Mouse (Mus musculus): ENCODE measurements at regions not wholly inside any gene's neighbourhood (a gene's known extent, or its start where the extent isn't known, plus 50 kb on each side); places are given as distances from the start of the nearest gene placed in this dataset.

- peak; percentile 59; the same call in 1 of the 2 replicates for ATAC-seq (ENCODE audit: low FRiP score, low read depth)
- Histone ChIP-seq H3K36me3 (no peaks in the 10 kb centered on the region), H3K4me1 (peaks cover 8% of the 10 kb centered on the region), H3K9ac (replicated peaks) (no peak overlapping the region), H3K9me3 (no peaks in the 10 kb centered on the region), H3K4me3 (no peak overlapping the region), H3K4me2 (replicated peaks) (no peak overlapping the region), H3K27me3 (no peaks in the 10 kb centered on the region), H3K27ac (replicated peaks) (peak overlapping the region; percentile 78)
- WGBS: 77% methylated on average over 9 of the region's 9 CpGs
These were observed 282.6 kb upstream of the Gm11146 start for GRCm38 (mm10) chr16:77884495-77884894.

GRCm38 (mm10) chr16:77877006-77877405, 275.1 kb upstream of the Gm11146 start:
- Histone ChIP-seq H3K27ac (replicated peaks) (no peak overlapping the region), H3K4me1 (no peaks in the 10 kb centered on the region), H3K9me3 (no peaks in the 10 kb centered on the region), H3K27me3 (no peaks in the 10 kb centered on the region), H3K4me3 (no peak overlapping the region), H3K36me3 (no peaks in the 10 kb centered on the region), H3K4me2 (replicated peaks) (no peak overlapping the region), H3K9ac (replicated peaks) (no peak overlapping the region)
- WGBS: 94% methylated on average over 1 of the region's 1 CpGs
- ATAC-seq (ENCODE audit: low FRiP score, low read depth): no peak

GRCm38 (mm10) chr16:77863246-77863645, 261.4 kb upstream of the Gm11146 start:
- 91% methylated on average over 5 of the region's 5 CpGs for WGBS
- H3K4me1 ChIP-seq: no peaks in the 10 kb centered on the region
- H3K9me3 ChIP-seq: no peaks in the 10 kb centered on the region
- H3K27me3 ChIP-seq: no peaks in the 10 kb centered on the region
- H3K36me3 ChIP-seq: no peaks in the 10 kb centered on the region
- no peak overlapping the region for H3K4me2 ChIP-seq (replicated peaks)
- H3K4me3 ChIP-seq: no peak overlapping the region
- H3K27ac ChIP-seq (replicated peaks): no peak overlapping the region
- no peak for ATAC-seq (ENCODE audit: low FRiP score, low read depth)
- H3K9ac ChIP-seq (replicated peaks): no peak overlapping the region

- H3K4me3 ChIP-seq: no peak overlapping the region
- no peak overlapping the region for H3K4me2 ChIP-seq (replicated peaks)
- H3K4me1 ChIP-seq: peaks cover 13% of the 10 kb centered on the region
- peak overlapping the region; percentile 83 for H3K27ac ChIP-seq (replicated peaks)
- WGBS: 78% methylated on average over 6 of the region's 6 CpGs
- no peak overlapping the region for H3K9ac ChIP-seq (replicated peaks)
- peak; percentile 64 for ATAC-seq (ENCODE audit: low FRiP score, low read depth)
- H3K9me3 ChIP-seq: no peaks in the 10 kb centered on the region
- H3K27me3 ChIP-seq: no peaks in the 10 kb centered on the region
- H3K36me3 ChIP-seq: no peaks in the 10 kb centered on the region
These were observed 250.3 kb upstream of the Gm11146 start for GRCm38 (mm10) chr16:77852066-77852781.

GRCm38 (mm10) chr16:77851206-77852065, 249.5 kb upstream of the Gm11146 start:
- Histone ChIP-seq H3K27ac (replicated peaks) (peak overlapping the region; percentile 83), H3K9ac (replicated peaks) (no peak overlapping the region), H3K9me3 (no peaks in the 10 kb centered on the region), H3K4me2 (replicated peaks) (no peak overlapping the region), H3K4me1 (peaks cover 13% of the 10 kb centered on the region), H3K27me3 (no peaks in the 10 kb centered on the region), H3K4me3 (no peak overlapping the region), H3K36me3 (no peaks in the 10 kb centered on the region)
- ATAC-seq (ENCODE audit: low FRiP score, low read depth): peak; percentile 88
- 59% methylated on average over 13 of the region's 13 CpGs for WGBS

- Histone ChIP-seq H3K4me3 (no peak overlapping the region), H3K27ac (replicated peaks) (no peak overlapping the region), H3K9ac (replicated peaks) (no peak overlapping the region), H3K36me3 (no peaks in the 10 kb centered on the region), H3K9me3 (no peaks in the 10 kb centered on the region), H3K4me1 (no peaks in the 10 kb centered on the region), H3K27me3 (no peaks in the 10 kb centered on the region), H3K4me2 (replicated peaks) (no peak overlapping the region)
- 84% methylated on average over 2 of the region's 2 CpGs for WGBS
- no peak for ATAC-seq (ENCODE audit: low FRiP score, low read depth)
These were observed 233.9 kb upstream of the Gm11146 start for GRCm38 (mm10) chr16:77835767-77836166.

GRCm38 (mm10) chr16:77827322-77828117, 225.6 kb upstream of the Gm11146 start:
- H3K9ac ChIP-seq (replicated peaks): no peak overlapping the region
- no peaks in the 10 kb centered on the region for H3K36me3 ChIP-seq
- no peaks in the 10 kb centered on the region for H3K4me1 ChIP-seq
- ATAC-seq (ENCODE audit: low FRiP score, low read depth): no peak
- H3K4me2 ChIP-seq (replicated peaks): no peak overlapping the region
- 68% methylated on average over 4 of the region's 4 CpGs for WGBS
- H3K9me3 ChIP-seq: no peaks in the 10 kb centered on the region
- no peak overlapping the region for H3K4me3 ChIP-seq
- H3K27me3 ChIP-seq: no peaks in the 10 kb centered on the region
- H3K27ac ChIP-seq (replicated peaks): no peak overlapping the region

- H3K9me3 ChIP-seq: no peaks in the 10 kb centered on the region
- no peak overlapping the region for H3K9ac ChIP-seq (replicated peaks)
- no peak for ATAC-seq (ENCODE audit: low FRiP score, low read depth)
- H3K4me2 ChIP-seq (replicated peaks): no peak overlapping the region
- H3K27me3 ChIP-seq: no peaks in the 10 kb centered on the region
- H3K36me3 ChIP-seq: no peaks in the 10 kb centered on the region
- no peak overlapping the region for H3K4me3 ChIP-seq
- no peak overlapping the region for H3K27ac ChIP-seq (replicated peaks)
- H3K4me1 ChIP-seq: no peaks in the 10 kb centered on the region
- WGBS: 85% methylated on average over 5 of the region's 5 CpGs
These were observed 197.8 kb upstream of the Gm11146 start for GRCm38 (mm10) chr16:77799709-77800108.

GRCm38 (mm10) chr16:77796926-77797325, 195.0 kb upstream of the Gm11146 start:
- Histone ChIP-seq H3K9me3 (no peaks in the 10 kb centered on the region), H3K4me1 (no peaks in the 10 kb centered on the region), H3K27me3 (no peaks in the 10 kb centered on the region), H3K4me3 (no peak overlapping the region), H3K27ac (replicated peaks) (no peak overlapping the region), H3K9ac (replicated peaks) (no peak overlapping the region), H3K4me2 (replicated peaks) (no peak overlapping the region), H3K36me3 (no peaks in the 10 kb centered on the region)
- 86% methylated on average over 4 of the region's 4 CpGs for WGBS
- no peak for ATAC-seq (ENCODE audit: low FRiP score, low read depth)

GRCm38 (mm10) chr16:77789652-77790051, 187.8 kb upstream of the Gm11146 start:
- Histone ChIP-seq H3K9me3 (no peaks in the 10 kb centered on the region), H3K9ac (replicated peaks) (no peak overlapping the region), H3K4me3 (no peak overlapping the region), H3K27me3 (no peaks in the 10 kb centered on the region), H3K36me3 (no peaks in the 10 kb centered on the region), H3K27ac (replicated peaks) (peak overlapping the region; percentile 92), H3K4me2 (replicated peaks) (no peak overlapping the region), H3K4me1 (peaks cover 22% of the 10 kb centered on the region)
- no peak for ATAC-seq (ENCODE audit: low FRiP score, low read depth)
- 68% methylated on average over 5 of the region's 5 CpGs for WGBS

GRCm38 (mm10) chr16:77789206-77789605, 187.3 kb upstream of the Gm11146 start:
- no peaks in the 10 kb centered on the region for H3K9me3 ChIP-seq
- H3K27me3 ChIP-seq: no peaks in the 10 kb centered on the region
- no peak overlapping the region for H3K4me2 ChIP-seq (replicated peaks)
- 80% methylated on average over 2 of the region's 2 CpGs for WGBS
- no peak for ATAC-seq (ENCODE audit: low FRiP score, low read depth)
- peaks cover 22% of the 10 kb centered on the region for H3K4me1 ChIP-seq
- peak overlapping the region; percentile 92 for H3K27ac ChIP-seq (replicated peaks)
- H3K9ac ChIP-seq (replicated peaks): no peak overlapping the region
- no peaks in the 10 kb centered on the region for H3K36me3 ChIP-seq
- H3K4me3 ChIP-seq: no peak overlapping the region

GRCm38 (mm10) chr16:77788781-77789150, 186.9 kb upstream of the Gm11146 start:
- no peak overlapping the region for H3K9ac ChIP-seq (replicated peaks)
- no peak overlapping the region for H3K4me3 ChIP-seq
- no peaks in the 10 kb centered on the region for H3K36me3 ChIP-seq
- peak overlapping the region; percentile 35 for H3K4me2 ChIP-seq (replicated peaks)
- H3K4me1 ChIP-seq: peaks cover 22% of the 10 kb centered on the region
- no peak for ATAC-seq (ENCODE audit: low FRiP score, low read depth)
- WGBS: 85% methylated on average over 6 of the region's 6 CpGs
- no peaks in the 10 kb centered on the region for H3K27me3 ChIP-seq
- H3K9me3 ChIP-seq: no peaks in the 10 kb centered on the region
- H3K27ac ChIP-seq (replicated peaks): peak overlapping the region; percentile 92
